Mouse (Mus musculus) CH12.LX (cell line): ENCODE measurements around the gene Cfap54. TPM values are rescaled to one million over a fixed set of nuclear protein-coding genes. Genes with fewer than 3 reads are reported as not detected.

Experiments
- DNase-seq: peaks from one replicate; pipeline ENCODE4 v3.0.0-alpha.2; 2013; ENCODE audit errors: extremely low read depth
- H3K27ac ChIP-seq: 2 replicates; pipeline ENCODE4 v1.5.1; 2012; ENCODE audit warnings: low read depth, mild to moderate bottlenecking, control low read depth, moderate library complexity; ENCODE audit not compliant: insufficient read depth
- H3K27me3 ChIP-seq: replicated peaks from 2 replicates; pipeline ENCODE3; 2012; ENCODE audit warnings: inconsistent platforms
- H3K36me3 ChIP-seq, 2 experiments: replicated peaks in 1 of 2; 2 replicates each; pipeline versions ENCODE3 to v1.6.1; 2012; ENCODE audit warnings: inconsistent platforms in 1 of 2, low read length in 1 of 2, mild to moderate bottlenecking in 1 of 2, mixed read lengths in 1 of 2, moderate library complexity in 1 of 2; ENCODE audit not compliant: control insufficient read depth in 1 of 2, insufficient read depth in 1 of 2
- H3K4me1 ChIP-seq, 2 experiments: 2 replicates each; pipeline ENCODE4 v1.6.1; 2012; ENCODE audit warnings: inconsistent platforms in 1 of 2, moderate library complexity in 1 of 2; ENCODE audit not compliant: insufficient read depth in 2 of 2, control insufficient read depth in 1 of 2
- H3K4me2 ChIP-seq: 2 replicates; pipeline ENCODE4 v1.6.1; 2012; ENCODE audit warnings: low read depth, mild to moderate bottlenecking, control low read depth; ENCODE audit not compliant: poor library complexity, insufficient read depth, severe bottlenecking
- H3K4me3 ChIP-seq, 3 experiments: fragments of 150-350 bp in 1 of 3; sonication (generic) in 1 of 3; replicated peaks in 1 of 3; 2 replicates each; pipeline versions ENCODE3 to v1.5.1; 2011 to 2012; ENCODE audit warnings: low read depth in 2 of 3, low read length in 2 of 3, mild to moderate bottlenecking in 2 of 3, moderate library complexity in 2 of 3, control low read depth in 1 of 3, improper control_type of control experiment in 1 of 3, inconsistent platforms in 1 of 3, mixed read lengths in 1 of 3; ENCODE audit not compliant: poor library complexity in 1 of 3
- H3K79me2 ChIP-seq: replicated peaks from 2 replicates; pipeline ENCODE4 v1.6.1; 2012; ENCODE audit warnings: mild to moderate bottlenecking, moderate library complexity; ENCODE audit not compliant: control insufficient read depth, poor library complexity, insufficient read depth, severe bottlenecking; ENCODE audit errors: extremely low read depth
- H3K9ac ChIP-seq: 2 replicates; pipeline ENCODE4 v1.6.1; 2012; ENCODE audit warnings: low read depth, mild to moderate bottlenecking, control low read depth, moderate library complexity; ENCODE audit not compliant: insufficient read depth
- H3K9me3 ChIP-seq: replicated peaks from 2 replicates; pipeline ENCODE3; 2012; ENCODE audit warnings: low read length, inconsistent platforms, mixed read lengths
- CTCF ChIP-seq, 2 experiments: IDR thresholded peaks in 1 of 2; conservative IDR thresholded peaks in 1 of 2; 2 replicates each; pipeline ENCODE4 v1.5.1; 2011 to 2012; ENCODE audit warnings: low read depth in 2 of 2, low read length in 2 of 2, improper control_type of control experiment in 1 of 2, inconsistent platforms in 1 of 2, mild to moderate bottlenecking in 1 of 2, moderate library complexity in 1 of 2
- JUN ChIP-seq: IDR thresholded peaks from 2 replicates; pipeline ENCODE4 v1.6.1; 2011; ENCODE audit warnings: low read depth, mild to moderate bottlenecking, low read length, improper control_type of control experiment, moderate library complexity; ENCODE audit not compliant: insufficient read depth
- KAT2A ChIP-seq: IDR thresholded peaks from 2 replicates; pipeline ENCODE4 v1.6.1; 2012; ENCODE audit warnings: low read length, improper control_type of control experiment, inconsistent platforms; ENCODE audit not compliant: insufficient replicate concordance
- MAFK ChIP-seq: IDR thresholded peaks from 2 replicates; pipeline ENCODE4 v1.6.1; 2011; ENCODE audit warnings: low read length, improper control_type of control experiment; ENCODE audit not compliant: insufficient replicate concordance
- MAX ChIP-seq: IDR thresholded peaks from 2 replicates; pipeline ENCODE4 v1.6.1; 2011; ENCODE audit warnings: low read length, improper control_type of control experiment
- MAZ ChIP-seq: IDR thresholded peaks from 2 replicates; pipeline ENCODE4 v1.6.1; 2012; ENCODE audit warnings: low read depth, mild to moderate bottlenecking, inconsistent platforms, low read length, improper control_type of control experiment, moderate library complexity
- MEF2A ChIP-seq: IDR thresholded peaks from 2 replicates; pipeline ENCODE4 v1.6.1; 2014; ENCODE audit warnings: low read depth, mild to moderate bottlenecking, inconsistent platforms, low read length, improper control_type of control experiment, borderline replicate concordance
- MYC ChIP-seq: IDR thresholded peaks from 2 replicates; pipeline ENCODE4 v1.6.1; 2011; ENCODE audit warnings: low read depth, mild to moderate bottlenecking, improper control_type of control experiment, low read length
- NELFE ChIP-seq: IDR thresholded peaks from 2 replicates; pipeline ENCODE4 v1.6.1; 2011; ENCODE audit warnings: low read depth, low read length, improper control_type of control experiment
- POLR2A ChIP-seq: IDR thresholded peaks from 2 replicates; pipeline ENCODE4 v1.6.1; 2011; ENCODE audit warnings: low read depth, mild to moderate bottlenecking, improper control_type of control experiment, low read length
- SIN3A ChIP-seq: IDR thresholded peaks from 2 replicates; pipeline ENCODE4 v1.6.1; 2012; ENCODE audit warnings: low read length, improper control_type of control experiment, inconsistent platforms
- TBP ChIP-seq: conservative IDR thresholded peaks from 2 replicates; pipeline ENCODE4 v1.6.1; 2011; ENCODE audit warnings: low read depth, low read length, improper control_type of control experiment
- UBTF ChIP-seq: IDR thresholded peaks from 2 replicates; pipeline ENCODE4 v1.6.1; 2012; ENCODE audit warnings: low read depth, mild to moderate bottlenecking, inconsistent platforms, low read length, improper control_type of control experiment, moderate library complexity
- USF1 ChIP-seq: IDR thresholded peaks from 2 replicates; pipeline ENCODE4 v1.6.1; 2014; ENCODE audit warnings: low read depth, mild to moderate bottlenecking, inconsistent platforms, low read length, improper control_type of control experiment
- USF2 ChIP-seq: conservative IDR thresholded peaks from 2 replicates; pipeline ENCODE4 v1.6.1; 2011; ENCODE audit warnings: low read depth, low read length, improper control_type of control experiment
- ZKSCAN1 ChIP-seq: IDR thresholded peaks from 2 replicates; pipeline ENCODE4 v1.6.1; 2012; ENCODE audit warnings: low read depth, inconsistent platforms, low read length, improper control_type of control experiment, borderline replicate concordance
- dilution Hi-C: fragments of 300-500 bp; cut with MboI; formaldehyde crosslinking; loops from 2 replicates; pipeline ENCODE4 v1.14.3; 2020; ENCODE audit warnings: low sequenced_read_pairs; ENCODE audit not compliant: extremely low pct_unique_long_range_greater_than_20kb, extremely low pct_ligation_motif_present
- in situ Hi-C: fragments of 300-500 bp; cut with MboI; formaldehyde crosslinking; loops from 3 replicates; pipeline ENCODE4 v1.14.3; 2019; ENCODE audit warnings: low sequenced_read_pairs, low pct_ligation_motif_present, low pct_unique_long_range_greater_than_20kb, mixed read lengths
- polyA plus RNA-seq: library from polyadenylated mRNA; unstranded; fragments of >175 nt; gene quantifications from 2 replicates; pipeline ENCODE4 v1.2.1, GENCODE M21; 2012; ENCODE audit warnings: low read depth; ENCODE audit not compliant: insufficient read length
- total RNA-seq, 2 experiments: library from RNA; depleted of rRNA; stranded (reverse); fragments of 300-350 nt in 1 of 2; fragments of >200 nt in 1 of 2; gene quantifications; 2 replicates each; pipeline ENCODE4 v1.2.3; 2012 to 2014

Cfap54 gene
- total and polyA plus RNA-seq, 3 experiments, result 0.38 to 1.3 (median 1.3) TPM

- no peak for DNase-seq
- dilution Hi-C loops (no loop called here), in situ Hi-C loops (no loop called here)
- Histone ChIP-seq H3K36me3 (no peaks in the 10 kb centered on the region), H3K9ac (no peak overlapping the region), H3K4me2 (no peak overlapping the region), H3K79me2 (no peaks in the 10 kb centered on the region), H3K27me3 (no peaks in the 10 kb centered on the region), H3K4me3 (no peak overlapping the region), H3K27ac (no peak overlapping the region), H3K9me3 (no peaks in the 10 kb centered on the region), H3K4me1 (peaks cover 0 to 16% of the 10 kb centered on the region in 2 experiments; a peak in 2 of 4 replicates)
- no peak for TF ChIP-seq USF1
- no peak for TF ChIP-seq TBP
- no peak for TF ChIP-seq JUN
- no peak for TF ChIP-seq NELFE
- no peak for TF ChIP-seq MEF2A
- TF ChIP-seq CTCF (conservative IDR thresholded peaks at IDR 0.05 in 1 of 2, IDR thresholded peaks at IDR 0.05 in 1 of 2; ENCODE audit: low read depth in 2 of 2, low read length in 2 of 2), result no peak
- TF ChIP-seq MAZ, result no peak
- TF ChIP-seq KAT2A, result no peak
- TF ChIP-seq SIN3A, result no peak
- TF ChIP-seq MAFK, result no peak
- TF ChIP-seq MYC, result no peak
- TF ChIP-seq USF2, result no peak
Measured at GRCm38 (mm10) chr10:93121262-93121860, 39.9 kb upstream of the Cfap54 start.

- in situ Hi-C loops, result no loop called here
- Histone ChIP-seq H3K4me1 (peaks cover 0 to 13% of the 10 kb centered on the region in 2 experiments; a peak in 2 of 4 replicates), H3K36me3 (no peaks in the 10 kb centered on the region), H3K79me2 (no peaks in the 10 kb centered on the region), H3K4me2 (no peak overlapping the region), H3K4me3 (no peak overlapping the region), H3K27me3 (no peaks in the 10 kb centered on the region), H3K9ac (no peak overlapping the region), H3K9me3 (peaks cover 1% of the 10 kb centered on the region), H3K27ac (no peak overlapping the region)
- DNase-seq, result no peak
- no peak for TF ChIP-seq POLR2A
- no peak for TF ChIP-seq UBTF
- TF ChIP-seq USF2, result no peak
- dilution Hi-C loops, result no loop called here
Measured at GRCm38 (mm10) chr10:93119809-93120208, 38.4 kb upstream of the Cfap54 start.

- TF ChIP-seq MAX (no peak), MAZ (no peak), ZKSCAN1 (no peak)
- Histone ChIP-seq H3K9me3 (peaks cover 3% of the 10 kb centered on the region), H3K9ac (no peak overlapping the region), H3K4me3 (no peak overlapping the region), H3K27ac (no peak overlapping the region), H3K79me2 (no peaks in the 10 kb centered on the region), H3K4me2 (no peak overlapping the region), H3K27me3 (no peaks in the 10 kb centered on the region), H3K4me1 (no peaks in the 10 kb centered on the region), H3K36me3 (no peaks in the 10 kb centered on the region)
- no peak for DNase-seq
- dilution Hi-C loops, result no loop called here
- in situ Hi-C loops, result no loop called here
Measured at GRCm38 (mm10) chr10:93116636-93117035, 35.2 kb upstream of the Cfap54 start.
